ENCODE assay signal across 9 mouse cellular contexts in the genomic region with DNA sequence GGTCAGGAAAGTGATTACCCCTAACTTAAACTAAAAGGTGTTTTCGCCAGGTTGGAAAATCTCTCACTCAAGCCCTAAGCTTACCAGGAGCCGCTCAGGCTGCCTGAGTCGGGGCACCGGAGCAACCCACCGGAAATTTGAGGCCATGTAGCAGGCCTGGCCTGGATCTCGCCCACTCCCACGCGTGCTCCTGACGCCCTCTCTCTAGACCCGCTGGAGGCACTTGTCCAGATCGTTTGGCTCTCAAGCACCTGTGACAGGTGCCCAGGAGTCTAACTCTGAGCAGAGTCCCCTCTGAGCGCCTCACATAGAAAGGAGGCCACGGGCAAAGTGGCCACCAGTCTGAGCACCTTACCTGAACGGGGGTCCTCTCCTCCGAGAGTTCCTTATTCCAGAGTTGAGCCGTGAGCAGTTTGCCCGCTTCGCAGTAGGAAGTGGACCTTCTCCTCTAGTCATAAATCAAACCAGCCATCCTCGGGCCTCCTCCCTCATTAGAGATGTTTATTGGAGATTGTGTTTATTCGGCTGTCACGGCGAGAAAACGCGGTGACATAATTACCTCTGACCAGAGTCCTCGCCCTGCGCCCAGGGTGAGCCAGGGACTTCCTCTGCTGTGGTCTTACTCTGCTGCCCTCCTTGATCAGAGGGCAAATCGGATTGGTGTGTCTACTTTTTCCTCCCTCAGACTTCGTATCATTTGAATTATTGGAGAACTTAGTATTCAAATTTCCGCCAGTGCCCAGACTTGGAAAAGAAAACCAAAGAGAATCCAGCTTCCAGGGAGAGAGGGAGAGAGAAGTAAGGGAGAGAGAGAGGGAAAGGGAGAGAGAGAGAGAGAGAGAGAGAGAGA. TPM values are rescaled to one million over a fixed set of nuclear protein-coding genes. Genes with fewer than 3 reads are reported as not detected.
DNase-seq lines count a peak whose midpoint lies in the region; ATAC-seq and TF ChIP-seq lines count a peak whose summit lies in the region.
"Had no signal": no experiment of that assay in that cellular context is flagged by ENCODE, and none has a peak within 500 bp of the region (broad histone marks: within the 10 kb centered on the region; RNA-seq: fewer than 3 reads in every experiment).

No protein-coding gene starts in this region.

- 1% methylated on average over 29 of the region's 29 CpGs for WGBS in hindbrain, embryonic 11.5 days
- 2% methylated on average over 29 of the region's 29 CpGs for WGBS in midbrain, embryonic 14.5 days

- no peaks in the 10 kb centered on the region for H3K36me3 ChIP-seq in hindbrain, embryonic 11.5 days (ENCODE audit: control insufficient read depth, insufficient read depth, low read length)
- no peaks in the 10 kb centered on the region for H3K36me3 ChIP-seq in midbrain, embryonic 14.5 days (ENCODE audit: control insufficient read depth, insufficient read depth, low read length)

- H3K27me3 ChIP-seq in hindbrain, embryonic 11.5 days (ENCODE audit: control insufficient read depth, insufficient read depth, low read length): peaks cover 73% of the 10 kb centered on the region
- H3K27me3 ChIP-seq in midbrain, embryonic 14.5 days (ENCODE audit: control insufficient read depth, insufficient read depth, low read length): peaks cover 100% of the 10 kb centered on the region

- peak; percentile 80 for DNase-seq in Muller cell, postnatal 12 days (ENCODE audit: inconsistent ontology term)
- peak; percentile 66 to 77 for DNase-seq in cerebellum, postnatal 25 days
- peak; percentile 55 for DNase-seq in hindbrain, embryonic 11.5 days (ENCODE audit: low spot score)
- DNase-seq in midbrain, embryonic 14.5 days: peak; percentile 27
- no peak for DNase-seq in left cerebral cortex, adult 2 months (ENCODE audit: extremely low spot score in 1 of 2, low spot score in 2 of 2)
- no peak for DNase-seq in gastrocnemius, adult 2 months
- DNase-seq in natural killer cell, adult 2 months (ENCODE audit: low spot score in 2 of 2): no peak
- no peak for DNase-seq in left cerebral cortex, postnatal 4 days
- DNase-seq: adrenal gland, adult 2 months had no signal

- intact Hi-C loops in left cerebral cortex, adult 2 months (cut with DNase I): loop anchor here (5.0 to 10.0 kb wide), 4 partner anchors 232 to 543 kb away; a partner anchor contains a TSS
- intact Hi-C loops in gastrocnemius, adult 2 months (cut with DNase I): no loop called here
- intact Hi-C loops in left cerebral cortex, postnatal 4 days (cut with DNase I): loop anchor here (10.0 kb wide), 2 partner anchors 235 to 545 kb away; a partner anchor contains a TSS

- no peaks in the 10 kb centered on the region for H3K9me3 ChIP-seq in hindbrain, embryonic 11.5 days (ENCODE audit: control insufficient read depth, low read length)
- no peaks in the 10 kb centered on the region for H3K9me3 ChIP-seq in midbrain, embryonic 14.5 days (ENCODE audit: control insufficient read depth, low read length)

- peaks cover 23% of the 10 kb centered on the region for H3K4me1 ChIP-seq in hindbrain, embryonic 11.5 days (replicated peaks; ENCODE audit: control insufficient read depth, insufficient read depth, low read length)
- H3K4me1 ChIP-seq in midbrain, embryonic 14.5 days (ENCODE audit: control insufficient read depth, insufficient read depth, low read length): peaks cover 15% of the 10 kb centered on the region

- no peak for TF ChIP-seq CTCF in left cerebral cortex, adult 2 months (IDR thresholded peaks at IDR 0.05)
- TF ChIP-seq CTCF in gastrocnemius, adult 2 months (IDR thresholded peaks at IDR 0.05): no peak

- peak overlapping the region; percentile 51 for H3K9ac ChIP-seq in hindbrain, embryonic 11.5 days (ENCODE audit: low read depth, low read length)
- peak overlapping the region; percentile 16; the same call in 1 of the 2 replicates for H3K9ac ChIP-seq in midbrain, embryonic 14.5 days (replicated peaks; ENCODE audit: low read length)

- ATAC-seq in hindbrain, embryonic 11.5 days (ENCODE audit: low FRiP score): no peak
- no peak for ATAC-seq in midbrain, embryonic 14.5 days (ENCODE audit: low FRiP score, low TSS enrichment)

- no peak overlapping the region for H3K27ac ChIP-seq in hindbrain, embryonic 11.5 days (ENCODE audit: low read depth, low read length)
- 0 out of 2 replicates have a peak overlapping the region, but pooled peaks have one; percentile 37 for H3K27ac ChIP-seq in midbrain, embryonic 14.5 days (replicated peaks; ENCODE audit: low read depth, low read length)
- no peak overlapping the region for H3K27ac ChIP-seq in left cerebral cortex, adult 2 months
- no peak overlapping the region for H3K27ac ChIP-seq in gastrocnemius, adult 2 months

- peak overlapping the region; percentile 28 for H3K4me2 ChIP-seq in hindbrain, embryonic 11.5 days (replicated peaks; ENCODE audit: low read depth, low read length)
- H3K4me2 ChIP-seq in midbrain, embryonic 14.5 days (ENCODE audit: low read length): peak overlapping the region; percentile 21

- H3K4me3 ChIP-seq in hindbrain, embryonic 11.5 days (ENCODE audit: low read depth, low read length): peak overlapping the region; percentile 22
- peak overlapping the region; percentile 19 for H3K4me3 ChIP-seq in midbrain, embryonic 14.5 days (replicated peaks; ENCODE audit: low read depth, low read length)
- H3K4me3 ChIP-seq in left cerebral cortex, adult 2 months: no peak overlapping the region
- no peak overlapping the region; the same call in 1 of the 2 replicates for H3K4me3 ChIP-seq in gastrocnemius, adult 2 months

RNA-seq across cellular contexts. Expression of a gene that starts 1.4 kb away (rescaled TPM):
- 23.9 and 26.8 TPM in 2 replicates for polyA plus RNA-seq in hindbrain, embryonic 11.5 days (2014; fragmentation: Nextera tagmentation; extraction: Ambion mirVana)
- polyA plus RNA-seq in midbrain, embryonic 14.5 days (2014; fragmentation: Nextera tagmentation; extraction: Ambion mirVana): 20.7 and 22.9 TPM in 2 replicates
- 10 to 100 TPM in 1 of 2 experiments, 1 to 10 TPM in 1; 8.2 to 11.7 TPM for total RNA-seq in left cerebral cortex, adult 2 months (2021)
- not detected for total RNA-seq in gastrocnemius, adult 2 months (2021)
- total RNA-seq in left cerebral cortex, postnatal 4 days (2021): 10 to 100 TPM; 11.5 to 13.9 TPM
- total RNA-seq: adrenal gland, adult 2 months had no signal
- polyA plus RNA-seq: adrenal gland, adult 2 months had no signal

Comparison
In these comparisons a context has a peak if more than half of its experiments do, and no peak if none do; other contexts are left out.
1. DNase-seq: peak in Muller cell, postnatal 12 days (single experiment), cerebellum, postnatal 25 days (2 of 2), hindbrain, embryonic 11.5 days (single experiment) and midbrain, embryonic 14.5 days (single experiment); none in left cerebral cortex, adult 2 months (0 of 2), gastrocnemius, adult 2 months (single experiment), natural killer cell, adult 2 months (0 of 2) and left cerebral cortex, postnatal 4 days (single experiment).
2. H3K4me3 ChIP-seq: peak in hindbrain, embryonic 11.5 days (single experiment) and midbrain, embryonic 14.5 days (single experiment); none in left cerebral cortex, adult 2 months (single experiment) and gastrocnemius, adult 2 months (single experiment).
3. RNA of a gene that starts 1.4 kb away (total RNA-seq): 11.5 to 13.9 TPM in left cerebral cortex, postnatal 4 days and 8.2 to 11.7 TPM in left cerebral cortex, adult 2 months; not detected in gastrocnemius, adult 2 months; every median in the first group is over 4 times any median in the second.